Comparison of ENCODE assay signal across 9 mouse cellular contexts in genomic region chr14:41090777-41091176, GRCm38 (mm10). TPM values are rescaled to one million over a fixed set of nuclear protein-coding genes. Genes with fewer than 3 reads are reported as not detected.
DNase-seq lines count a peak whose midpoint lies in the region; ATAC-seq and TF ChIP-seq lines count a peak whose summit lies in the region.
"Had no signal": no experiment of that assay in that cellular context is flagged by ENCODE, and none has a peak within 500 bp of the region (broad histone marks: within the 10 kb centered on the region; RNA-seq: fewer than 3 reads in every experiment).

No protein-coding gene starts in this region.

- no peaks in the 10 kb centered on the region for H3K9me3 ChIP-seq in G1E (replicated peaks)
- no peaks in the 10 kb centered on the region for H3K9me3 ChIP-seq in limb, embryonic 11.5 days (ENCODE audit: control insufficient read depth, low read length)

- no peak overlapping the region for H3K4me3 ChIP-seq in G1E (ENCODE audit: low read depth, low read length)
- no peak overlapping the region for H3K4me3 ChIP-seq in bone marrow macrophage, adult 2 months (ENCODE audit: insufficient read depth, low read length)
- no peak overlapping the region for H3K4me3 ChIP-seq in limb, embryonic 11.5 days (ENCODE audit: low read depth, low read length)

- no peaks in the 10 kb centered on the region for H3K36me3 ChIP-seq in G1E (replicated peaks)
- no peaks in the 10 kb centered on the region for H3K36me3 ChIP-seq in limb, embryonic 11.5 days (ENCODE audit: control insufficient read depth, insufficient read depth, low read length)

- peaks cover 2% of the 10 kb centered on the region; the same call in 1 of the 2 replicates for H3K4me1 ChIP-seq in G1E (ENCODE audit: insufficient read depth, low read depth, low read length)
- H3K4me1 ChIP-seq in bone marrow macrophage, adult 2 months (ENCODE audit: control insufficient read depth, insufficient read depth, low read length), result no peaks in the 10 kb centered on the region
- H3K4me1 ChIP-seq in limb, embryonic 11.5 days (ENCODE audit: control insufficient read depth, insufficient read depth, low read length), result no peaks in the 10 kb centered on the region

- WGBS in limb, embryonic 11.5 days, result 53% methylated on average over 8 of the region's 8 CpGs

- no peak for TF ChIP-seq POLR2A in bone marrow macrophage, adult 2 months (IDR thresholded peaks at IDR 0.05; ENCODE audit: borderline replicate concordance, low read depth, low read length)

- H3K9ac ChIP-seq in limb, embryonic 11.5 days (ENCODE audit: low read length), result no peak overlapping the region

- peak; percentile 47; the same call in 1 of the 2 replicates for TF ChIP-seq CTCF in G1E (IDR thresholded peaks at IDR 0.05; ENCODE audit: low read depth, low read length)
- TF ChIP-seq CTCF in bone marrow macrophage, adult 2 months (IDR thresholded peaks at IDR 0.05; ENCODE audit: low read depth, low read length), result peak; percentile 19; the same call in 1 of the 2 replicates

- no peak overlapping the region for H3K4me2 ChIP-seq in limb, embryonic 11.5 days (ENCODE audit: low read depth, severe bottlenecking)

- peak; percentile 40; the same call in 1 of the 2 replicates for ATAC-seq in G1E (ENCODE audit: extremely low read depth, insufficient number of reproducible peaks, low FRiP score, poor library complexity, severe bottlenecking)
- ATAC-seq in limb, embryonic 11.5 days (ENCODE audit: insufficient number of reproducible peaks, low FRiP score, low TSS enrichment, low read depth), result no peak
- ATAC-seq in megakaryocyte, adult 5-6 weeks (ENCODE audit: poor library complexity, severe bottlenecking), result no peak

- no peaks in the 10 kb centered on the region for H3K27me3 ChIP-seq in G1E (ENCODE audit: insufficient read depth, low read length)
- no peaks in the 10 kb centered on the region for H3K27me3 ChIP-seq in limb, embryonic 11.5 days (ENCODE audit: control insufficient read depth, insufficient read depth, low read length)

- no peak overlapping the region for H3K27ac ChIP-seq in bone marrow macrophage, adult 2 months (ENCODE audit: insufficient read depth, low read depth, low read length)
- no peak overlapping the region for H3K27ac ChIP-seq in limb, embryonic 11.5 days (replicated peaks; ENCODE audit: low read depth, low read length)
- H3K27ac ChIP-seq: macrophage had no signal

- DNase-seq in kidney, adult 8-10 months, result peak; percentile 9 to 13
- DNase-seq in kidney, adult 11 months, result no peak
- peak; percentile 13 for DNase-seq in G1E (ENCODE audit: low spot score)
- peak; percentile 34 for DNase-seq in limb, embryonic 11.5 days (ENCODE audit: low spot score)
- DNase-seq in thymus, postnatal 4 days, result peak; percentile 51

RNA-seq across cellular contexts. Expression of gene Mat1a, which starts 14.1 kb away (rescaled TPM):
- total RNA-seq in G1E (2014; fragmentation: Nextera tagmentation), result not detected in 2 replicates
- 0.06 and 0.11 TPM in 2 replicates for total RNA-seq in G1E (2017)
- polyA plus RNA-seq in G1E (2012), result not detected in 2 replicates
- polyA plus RNA-seq in bone marrow macrophage, adult 2 months (2012; ENCODE audit: insufficient read depth, insufficient read length, missing spikeins), result not detected in 2 replicates
- not detected in 2 replicates for polyA plus RNA-seq in limb, embryonic 11.5 days (2014; fragmentation: Nextera tagmentation; extraction: Ambion mirVana)
- total RNA-seq in megakaryocyte, adult 5-6 weeks (2015), result not detected in 2 replicates
- total RNA-seq in megakaryocyte, adult 5-6 weeks (2017), result not detected in 2 replicates
- polyA plus RNA-seq: macrophage had no signal

RNA-seq across cellular contexts. Expression of gene Dydc1, which starts 18.1 kb away (rescaled TPM):
- total RNA-seq in G1E (2014; fragmentation: Nextera tagmentation) (not detected in 2 replicates), G1E (2017) (not detected in 2 replicates)
- polyA plus RNA-seq in G1E (2012), result not detected in 2 replicates
- polyA plus RNA-seq in bone marrow macrophage, adult 2 months (2012; ENCODE audit: insufficient read depth, insufficient read length, missing spikeins), result not detected in 2 replicates
- not detected in 2 replicates for polyA plus RNA-seq in limb, embryonic 11.5 days (2014; fragmentation: Nextera tagmentation; extraction: Ambion mirVana)
- total RNA-seq in megakaryocyte, adult 5-6 weeks (2015), result not detected in 2 replicates
- total RNA-seq in megakaryocyte, adult 5-6 weeks (2017), result not detected in 2 replicates
- polyA plus RNA-seq: macrophage; stomach, embryonic 16.5 days had no signal

RNA-seq across cellular contexts. Expression of gene Dydc2, which starts 21.8 kb away (rescaled TPM):
- total RNA-seq in G1E (2014; fragmentation: Nextera tagmentation), result not detected in 2 replicates
- total RNA-seq in G1E (2017), result not detected in 2 replicates
- not detected in 2 replicates for polyA plus RNA-seq in G1E (2012)
- not detected in 2 replicates for polyA plus RNA-seq in bone marrow macrophage, adult 2 months (2012; ENCODE audit: insufficient read depth, insufficient read length, missing spikeins)
- polyA plus RNA-seq in limb, embryonic 11.5 days (2014; fragmentation: Nextera tagmentation; extraction: Ambion mirVana), result not detected in 2 replicates
- not detected in 2 replicates for total RNA-seq in megakaryocyte, adult 5-6 weeks (2015)
- total RNA-seq in megakaryocyte, adult 5-6 weeks (2017), result not detected in 2 replicates
- polyA plus RNA-seq: macrophage; stomach, embryonic 16.5 days had no signal

RNA-seq across cellular contexts. Expression of gene Sftpa1, which starts 40.8 kb away (rescaled TPM):
- total RNA-seq in G1E (2014; fragmentation: Nextera tagmentation) (not detected in 2 replicates), G1E (2017) (0.22 TPM in 1 of 2 replicates, not detected in the other)
- not detected in 2 replicates for polyA plus RNA-seq in G1E (2012)
- not detected in 2 replicates for polyA plus RNA-seq in bone marrow macrophage, adult 2 months (2012; ENCODE audit: insufficient read depth, insufficient read length, missing spikeins)
- polyA plus RNA-seq in limb, embryonic 11.5 days (2014; fragmentation: Nextera tagmentation; extraction: Ambion mirVana), result not detected in 2 replicates
- not detected in 2 replicates for total RNA-seq in megakaryocyte, adult 5-6 weeks (2015)
- not detected in 2 replicates for total RNA-seq in megakaryocyte, adult 5-6 weeks (2017)
- polyA plus RNA-seq: macrophage; stomach, embryonic 16.5 days had no signal
